Mouse (Mus musculus) cerebellum, postnatal 14 days (tissue): ENCODE measurements at regions not wholly inside any gene's neighbourhood (a gene's known extent, or its start where the extent isn't known, plus 50 kb on each side); places are given as distances from the start of the nearest gene placed in this dataset.
A peak's percentile ranks its signal among the peaks of the same experiment; 100 is the strongest.

ENCODE experiments used
- DNase-seq, 2 experiments: peaks; one replicate each; pipeline ENCODE4 v3.0.0; 2021; ENCODE audit warnings: mixed read lengths in 2 of 2

GRCm38 (mm10) chr13:53996867-53997266, 58.6 kb downstream of the Drd1 start:
- DNase-seq: no peak

DNA sequence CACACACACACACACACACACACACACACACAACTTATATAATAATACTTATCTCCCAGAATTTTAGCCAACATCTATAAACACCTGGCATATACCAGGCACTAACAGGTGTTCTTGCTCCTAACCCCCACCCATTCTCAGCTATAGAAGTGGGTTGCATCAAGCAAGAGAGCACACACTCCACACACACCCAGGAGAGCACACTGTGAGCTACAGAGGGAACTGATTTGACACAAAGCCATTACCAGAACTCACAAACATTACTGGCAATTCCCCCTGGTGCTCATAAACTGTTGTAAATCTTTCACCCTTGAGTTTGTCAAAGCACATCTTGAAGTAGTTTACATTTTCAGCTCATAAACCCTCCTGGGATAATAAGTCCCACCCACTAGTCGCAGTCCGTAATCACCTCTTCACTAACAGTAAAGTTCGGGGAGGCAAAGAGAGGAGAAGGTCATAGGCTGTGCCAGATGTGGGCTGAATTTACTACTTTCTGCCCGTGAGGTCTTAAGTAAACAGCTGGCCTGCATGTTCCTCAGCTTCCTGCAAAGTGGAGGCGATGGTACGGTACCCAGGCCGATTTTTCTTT, 62.5 kb downstream of the Drd1 start:
- DNase-seq: no peak

GRCm38 (mm10) chr13:53979226-53979625, 76.3 kb downstream of the Drd1 start:
- no peak for DNase-seq

DNA sequence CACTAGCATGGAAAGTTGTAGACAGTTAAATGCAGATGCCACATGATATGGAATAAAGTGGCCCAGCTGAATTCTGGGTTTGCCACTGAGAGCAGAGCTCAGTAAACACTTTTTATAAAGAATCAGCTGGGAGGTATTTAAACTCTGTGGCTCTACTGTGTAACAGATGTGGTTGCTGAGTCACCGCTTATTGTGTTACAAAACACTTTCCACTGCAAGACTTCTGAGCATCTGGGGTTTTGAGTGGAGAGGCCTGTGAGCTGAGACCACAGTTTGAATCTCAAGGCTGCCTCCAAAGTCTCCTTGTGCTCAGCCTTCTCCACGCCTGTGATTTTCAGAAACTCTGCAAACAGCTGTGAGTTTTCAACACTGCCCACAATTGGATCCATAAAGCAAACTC, 86.1 kb downstream of the Drd1 start:
- no peak for DNase-seq

DNA sequence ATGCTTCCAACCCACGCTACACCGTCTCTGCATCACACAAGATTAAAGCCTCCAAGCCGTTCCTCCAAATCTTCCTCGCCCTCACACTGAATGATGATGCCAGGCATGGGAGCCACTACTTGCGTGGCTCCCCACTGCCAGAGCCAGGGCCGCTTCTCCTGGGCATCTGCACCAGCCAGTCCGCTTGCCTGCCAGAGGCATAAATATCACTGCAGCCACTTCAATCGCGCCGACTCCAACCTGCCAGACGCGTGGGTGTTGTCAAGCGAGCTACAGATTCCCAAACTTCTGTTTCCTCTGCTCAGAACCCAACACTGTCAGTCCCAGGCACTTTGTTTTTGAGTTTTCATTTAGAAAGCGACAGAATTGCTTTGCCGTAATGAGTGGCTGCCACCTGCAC, 99.3 kb downstream of the Drd1 start:
- DNase-seq: no peak

GRCm38 (mm10) chr13:53948056-53948455, 107.4 kb downstream of the Drd1 start:
- no peak for DNase-seq

- DNase-seq: no peak
These were observed 109.8 kb downstream of the Drd1 start for GRCm38 (mm10) chr13:53945681-53946080.

GRCm38 (mm10) chr13:53941005-53941747, 114.3 kb downstream of the Drd1 start:
- DNase-seq: peak; percentile 75 to 79

GRCm38 (mm10) chr13:53935174-53935699, 120.3 kb downstream of the Drd1 start:
- peak; percentile 59 to 61 for DNase-seq

DNA sequence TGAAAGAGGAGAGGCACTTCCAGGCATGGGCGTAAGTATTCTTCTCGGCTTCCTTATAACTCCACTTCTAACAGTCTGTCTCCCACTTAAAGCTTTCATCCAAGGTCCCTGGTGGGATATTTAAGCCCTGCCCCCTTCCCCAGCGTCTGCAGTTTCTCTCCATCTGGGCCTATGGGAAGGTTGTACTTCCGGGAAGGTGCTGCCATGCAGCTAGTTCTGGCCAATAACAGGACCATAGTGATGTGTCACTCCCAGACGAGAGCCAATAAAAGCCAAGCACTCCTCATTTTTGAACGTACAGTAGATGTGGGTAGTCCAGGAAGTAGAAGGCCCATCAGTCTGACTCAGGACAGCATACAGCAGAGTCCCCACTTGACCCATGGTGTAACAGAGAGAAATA, 121.0 kb downstream of the Drd1 start:
- DNase-seq: no peak

DNA sequence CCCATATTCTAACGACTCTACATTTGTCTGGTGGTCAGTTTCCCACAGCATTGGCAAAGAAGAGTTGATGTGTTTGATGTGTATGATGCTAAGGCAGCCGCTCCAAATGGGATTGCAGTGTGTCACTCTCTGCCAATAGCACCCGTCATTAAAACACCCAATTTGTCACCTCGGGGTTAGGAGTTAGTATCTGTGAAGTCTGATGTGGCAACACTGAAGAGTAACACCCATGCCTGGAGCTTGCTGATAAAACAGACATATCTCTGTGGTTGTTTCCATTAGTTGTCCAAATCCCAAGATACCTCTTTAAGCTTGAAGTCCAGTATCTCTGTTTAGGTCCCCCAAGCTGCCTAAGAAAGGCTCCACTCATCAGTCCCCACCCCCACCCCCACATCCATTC, 129.4 kb downstream of the Drd1 start:
- DNase-seq: no peak

GRCm38 (mm10) chr13:53924433-53924832, 131.1 kb downstream of the Drd1 start:
- no peak for DNase-seq

- DNase-seq: no peak
These were observed 131.7 kb downstream of the Drd1 start for GRCm38 (mm10) chr13:53923721-53924374.

- no peak for DNase-seq
These were observed 133.7 kb downstream of the Drd1 start for GRCm38 (mm10) chr13:53921796-53922195.

- no peak for DNase-seq
These were observed 135.6 kb downstream of the Drd1 start for GRCm38 (mm10) chr13:53919851-53920381.

GRCm38 (mm10) chr13:53915456-53915855, 140.0 kb downstream of the Drd1 start:
- no peak for DNase-seq

DNA sequence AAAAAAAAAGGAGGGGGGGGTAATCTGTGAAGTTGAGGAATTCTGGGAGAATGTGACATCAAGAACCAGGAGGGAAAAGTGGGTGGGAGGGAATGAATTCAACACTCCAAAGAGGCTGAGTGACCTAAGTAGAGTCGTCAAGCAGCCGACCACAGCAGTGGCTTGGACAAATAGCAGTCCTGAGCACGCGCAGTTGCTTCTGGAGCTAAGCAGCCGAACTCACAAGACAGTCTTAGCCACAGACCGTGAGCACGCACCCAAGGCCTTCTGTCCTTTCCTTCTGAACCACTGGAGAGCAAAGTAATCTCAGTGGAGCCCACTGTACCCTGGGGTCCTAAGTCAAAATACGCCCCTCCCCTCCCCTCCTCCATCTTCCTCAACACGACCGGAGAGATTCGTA, 141.1 kb downstream of the Drd1 start:
- no peak for DNase-seq

GRCm38 (mm10) chr13:53913501-53913900, 142.0 kb downstream of the Drd1 start:
- no peak for DNase-seq

DNA sequence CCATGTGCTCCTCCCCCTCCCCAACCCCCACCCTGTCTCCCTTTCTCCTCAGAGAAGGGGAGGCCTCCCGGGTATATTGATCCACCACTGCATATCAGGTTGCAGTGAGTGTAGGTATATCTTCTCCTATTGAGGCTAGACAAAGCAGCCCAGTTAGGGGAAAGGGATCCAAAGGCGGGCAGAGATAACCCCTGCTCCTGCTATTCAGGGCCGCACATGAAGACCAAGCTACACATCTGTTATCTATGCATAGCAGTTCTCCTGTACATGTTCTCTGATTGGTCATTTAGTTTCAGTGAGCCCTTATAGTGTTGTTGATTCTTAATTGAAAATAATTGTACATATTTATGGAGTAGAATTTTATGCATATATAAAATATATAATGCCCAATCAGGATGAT, 143.7 kb downstream of the Drd1 start:
- DNase-seq: no peak

DNA sequence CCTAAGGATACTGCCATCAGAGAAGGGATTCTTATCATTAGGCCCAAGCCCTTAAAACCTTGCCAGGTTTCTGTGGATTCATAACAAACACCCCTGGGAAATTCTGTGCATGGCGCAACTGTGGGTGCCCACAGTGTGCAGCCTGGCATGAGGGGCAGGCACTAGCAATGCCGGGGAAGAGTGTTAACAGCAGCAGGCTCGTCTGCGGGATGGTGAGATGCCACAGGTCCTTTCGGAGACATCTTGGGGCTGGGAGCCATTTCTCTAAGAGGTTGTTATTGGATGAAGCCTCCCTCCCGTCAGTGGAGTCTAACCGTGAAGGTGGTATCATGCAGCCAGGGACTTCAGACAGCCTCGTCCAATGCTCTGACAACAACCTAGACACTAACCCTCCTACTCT, 144.2 kb downstream of the Drd1 start:
- DNase-seq: no peak

- no peak for DNase-seq
These were observed 145.3 kb downstream of the Drd1 start for GRCm38 (mm10) chr13:53910251-53910650.

DNA sequence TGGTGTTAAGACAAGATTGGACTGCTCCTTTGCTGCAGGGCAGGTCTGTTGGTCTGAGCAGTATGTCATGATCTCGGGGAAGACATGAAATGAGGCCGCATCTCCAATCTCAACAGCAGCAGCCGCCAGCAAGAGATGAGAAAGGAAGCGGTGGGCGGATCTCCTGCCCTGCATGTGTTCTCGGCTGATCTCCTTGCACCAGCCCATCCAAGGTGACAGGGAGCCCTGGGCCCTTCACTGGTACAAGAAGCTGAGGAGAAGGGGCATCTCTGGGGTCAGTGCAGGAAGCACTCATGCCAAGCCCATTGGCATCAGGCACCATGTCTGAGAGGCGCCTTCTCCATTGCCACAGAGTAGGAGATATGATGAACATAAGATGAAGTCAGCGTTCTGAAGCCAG, 151.0 kb downstream of the Drd1 start:
- no peak for DNase-seq

DNA sequence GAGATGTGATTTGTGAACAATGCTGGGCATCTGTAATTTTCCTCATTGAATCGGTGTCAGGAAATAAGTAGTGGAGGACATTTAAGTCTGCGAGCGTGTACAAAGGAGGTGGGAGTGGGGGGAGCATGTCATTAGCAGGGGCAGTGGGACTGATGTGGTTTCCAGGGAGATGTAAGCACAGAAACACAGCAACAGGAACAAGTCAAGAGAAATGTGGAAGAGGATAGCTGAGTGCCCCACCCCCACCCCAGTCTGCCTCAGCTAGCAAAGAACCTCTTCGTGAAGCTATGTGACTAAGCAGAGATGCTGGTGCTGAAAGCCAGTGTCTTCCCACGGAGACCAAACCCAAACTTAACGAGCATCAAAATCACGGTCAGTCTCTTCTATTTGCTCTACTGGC, 151.9 kb downstream of the Drd1 start:
- no peak for DNase-seq

- no peak for DNase-seq
These were observed 152.7 kb downstream of the Drd1 start for GRCm38 (mm10) chr13:53902831-53903230.
